Mouse (Mus musculus): ENCODE measurements around the gene Stx3.

Gene Stx3

GRCm38 (mm10) chr19:11819143-11819700, at the start of gene Stx3:
TSS of gene Stx3 (minus strand) at chr19:11819403.
- no peak for DNase-seq (ENCODE audit: low spot score)

GRCm38 (mm10) chr19:11867837-11868236, 48.6 kb upstream of the Stx3 start:
- DNase-seq (ENCODE audit: low spot score) = no peak

- no peak for DNase-seq (ENCODE audit: low spot score)
These were observed 41.8 kb upstream of the Stx3 start, which contains the start of gene Olfr1418 for GRCm38 (mm10) chr19:11860966-11861365. TSS of gene Olfr1418 (minus strand) at chr19:11861066.

GRCm38 (mm10) chr19:11856506-11856905, 37.3 kb upstream of the Stx3 start:
- no peak for DNase-seq (ENCODE audit: low spot score)

- DNase-seq (ENCODE audit: low spot score) = no peak
These were observed 35.6 kb upstream of the Stx3 start for GRCm38 (mm10) chr19:11854821-11855220.

- DNase-seq (ENCODE audit: low spot score) = no peak
These were observed 33.4 kb upstream of the Stx3 start for GRCm38 (mm10) chr19:11852652-11853051.

GRCm38 (mm10) chr19:11846333-11846732, 27.1 kb upstream of the Stx3 start:
- no peak for DNase-seq (ENCODE audit: low spot score)

GRCm38 (mm10) chr19:11839119-11839518, 19.9 kb upstream of the Stx3 start, which contains the start of gene Olfr1417:
TSS of gene Olfr1417 (minus strand) at chr19:11839219.
- DNase-seq (ENCODE audit: low spot score) = no peak

GRCm38 (mm10) chr19:11823346-11824065, 4.3 kb upstream of the Stx3 start:
- DNase-seq (ENCODE audit: low spot score) = no peak

GRCm38 (mm10) chr19:11820211-11820610, 1.0 kb upstream of the Stx3 start:
- DNase-seq (ENCODE audit: low spot score) = no peak

GRCm38 (mm10) chr19:11819800-11820199, 597 bp upstream of the Stx3 start:
- peak; percentile 45 for DNase-seq (ENCODE audit: low spot score)

- no peak for DNase-seq (ENCODE audit: low spot score)
These were observed 732 bp downstream of the Stx3 start for GRCm38 (mm10) chr19:11818199-11819142.

- no peak for DNase-seq (ENCODE audit: low spot score)
These were observed 1.6 kb downstream of the Stx3 start for GRCm38 (mm10) chr19:11817586-11817985.

- DNase-seq (ENCODE audit: low spot score) = no peak
These were observed 2.5 kb downstream of the Stx3 start for GRCm38 (mm10) chr19:11816706-11817105.

GRCm38 (mm10) chr19:11814742-11815333, 4.4 kb downstream of the Stx3 start:
- DNase-seq (ENCODE audit: low spot score) = no peak

GRCm38 (mm10) chr19:11813649-11814048, 5.6 kb downstream of the Stx3 start:
- DNase-seq (ENCODE audit: low spot score) = no peak

GRCm38 (mm10) chr19:11813136-11813535, 6.1 kb downstream of the Stx3 start:
- DNase-seq (ENCODE audit: low spot score) = no peak

GRCm38 (mm10) chr19:11811688-11812365, 7.4 kb downstream of the Stx3 start:
- DNase-seq (ENCODE audit: low spot score) = no peak

GRCm38 (mm10) chr19:11810856-11811255, 8.3 kb downstream of the Stx3 start:
- no peak for DNase-seq (ENCODE audit: low spot score)

- no peak for DNase-seq (ENCODE audit: low spot score)
These were observed 9.0 kb downstream of the Stx3 start for GRCm38 (mm10) chr19:11810003-11810758.

GRCm38 (mm10) chr19:11808452-11808851, 10.8 kb downstream of the Stx3 start:
- DNase-seq (ENCODE audit: low spot score) = no peak

All from urinary bladder, postnatal 10 days (tissue).